ENCODE assay signal across 25 mouse cellular contexts in genomic region chr1:51241311-51241986, GRCm38 (mm10). TPM values are rescaled to one million over a fixed set of nuclear protein-coding genes. Genes with fewer than 3 reads are reported as not detected.
DNase-seq lines count a peak whose midpoint lies in the region; ATAC-seq and TF ChIP-seq lines count a peak whose summit lies in the region.
"Had no signal": no experiment of that assay in that cellular context is flagged by ENCODE, and none has a peak within 500 bp of the region (broad histone marks: within the 10 kb centered on the region; RNA-seq: fewer than 3 reads in every experiment).

No protein-coding gene starts in this region.

- H3K4me2 ChIP-seq in forebrain, embryonic 13.5 days = no peak overlapping the region
- H3K4me2 ChIP-seq in forebrain, postnatal 0 days (ENCODE audit: low read depth) = no peak overlapping the region
- H3K4me2 ChIP-seq in kidney, embryonic 15.5 days = no peak overlapping the region
- H3K4me2 ChIP-seq in lung, embryonic 14.5 days = no peak overlapping the region
- H3K4me2 ChIP-seq: limb, embryonic 12.5 days; liver, embryonic 15.5 days; midbrain, embryonic 15.5 days; neural tube, embryonic 15.5 days had no signal

- ATAC-seq in forebrain, embryonic 13.5 days = 0 out of 2 replicates have a peak, but pooled peaks have one; percentile 27
- no peak for ATAC-seq in forebrain, postnatal 0 days
- ATAC-seq in kidney, embryonic 15.5 days (replicated peaks; ENCODE audit: low FRiP score) = peak; percentile 84
- ATAC-seq in lung, embryonic 14.5 days (ENCODE audit: insufficient read depth) = peak; percentile 71; the same call in 1 of the 2 replicates
- ATAC-seq: CD4-positive, CD25-positive, alpha-beta regulatory T cell, adult 4 months; intestine, postnatal 0 days; lung, postnatal 0 days; midbrain, embryonic 15.5 days had no signal

- no peak overlapping the region for H3K9ac ChIP-seq in forebrain, embryonic 13.5 days
- no peak overlapping the region for H3K9ac ChIP-seq in forebrain, postnatal 0 days
- no peak overlapping the region for H3K9ac ChIP-seq in kidney, embryonic 15.5 days
- no peak overlapping the region for H3K9ac ChIP-seq in lung, embryonic 14.5 days
- H3K9ac ChIP-seq: limb, embryonic 12.5 days; liver, embryonic 15.5 days; midbrain, embryonic 15.5 days; neural tube, embryonic 15.5 days had no signal

- H3K36me3 ChIP-seq in forebrain, embryonic 13.5 days (ENCODE audit: poor library complexity, severe bottlenecking) = no peaks in the 10 kb centered on the region
- no peaks in the 10 kb centered on the region for H3K36me3 ChIP-seq in forebrain, postnatal 0 days (ENCODE audit: insufficient read depth)
- H3K36me3 ChIP-seq in kidney, embryonic 15.5 days = no peaks in the 10 kb centered on the region
- no peaks in the 10 kb centered on the region for H3K36me3 ChIP-seq in kidney, adult 2 months (ENCODE audit: control insufficient read depth, insufficient read depth, low read length)
- no peaks in the 10 kb centered on the region for H3K36me3 ChIP-seq in lung, embryonic 14.5 days (ENCODE audit: insufficient read depth)
- H3K36me3 ChIP-seq: hindbrain, embryonic 10.5 days; limb, embryonic 12.5 days; liver, embryonic 15.5 days; midbrain, embryonic 15.5 days; neural tube, embryonic 15.5 days had no signal

- H3K27me3 ChIP-seq in forebrain, embryonic 13.5 days = no peaks in the 10 kb centered on the region
- no peaks in the 10 kb centered on the region for H3K27me3 ChIP-seq in forebrain, postnatal 0 days (ENCODE audit: insufficient read depth, low read length)
- H3K27me3 ChIP-seq in kidney, embryonic 15.5 days = no peaks in the 10 kb centered on the region
- H3K27me3 ChIP-seq in kidney, adult 2 months (replicated peaks; ENCODE audit: control insufficient read depth, insufficient read depth, low read length) = no peaks in the 10 kb centered on the region
- no peaks in the 10 kb centered on the region for H3K27me3 ChIP-seq in lung, embryonic 14.5 days (ENCODE audit: insufficient read depth, low read length)
- H3K27me3 ChIP-seq: limb, embryonic 12.5 days; liver, embryonic 15.5 days; midbrain, embryonic 15.5 days; neural tube, embryonic 15.5 days had no signal

- H3K9me3 ChIP-seq in forebrain, embryonic 13.5 days (replicated peaks) = no peaks in the 10 kb centered on the region
- no peaks in the 10 kb centered on the region for H3K9me3 ChIP-seq in forebrain, postnatal 0 days (ENCODE audit: low read length)
- H3K9me3 ChIP-seq in kidney, embryonic 15.5 days (replicated peaks) = no peaks in the 10 kb centered on the region
- no peaks in the 10 kb centered on the region for H3K9me3 ChIP-seq in lung, embryonic 14.5 days (ENCODE audit: low read depth, low read length)
- H3K9me3 ChIP-seq: hindbrain, embryonic 10.5 days; limb, embryonic 12.5 days; liver, embryonic 15.5 days; midbrain, embryonic 15.5 days; neural tube, embryonic 15.5 days had no signal

- H3K4me3 ChIP-seq in forebrain, embryonic 13.5 days = no peak overlapping the region
- no peak overlapping the region for H3K4me3 ChIP-seq in forebrain, postnatal 0 days (ENCODE audit: low read depth, low read length)
- H3K4me3 ChIP-seq in kidney, embryonic 15.5 days (replicated peaks) = no peak overlapping the region
- no peak overlapping the region for H3K4me3 ChIP-seq in kidney, adult 2 months (ENCODE audit: insufficient read depth, low read depth, low read length)
- H3K4me3 ChIP-seq in lung, embryonic 14.5 days (ENCODE audit: low read depth, low read length) = no peak overlapping the region
- H3K4me3 ChIP-seq in lung, adult 2 months (replicated peaks; ENCODE audit: extremely low read depth, low read depth, low read length) = no peak overlapping the region
- H3K4me3 ChIP-seq: hindbrain, embryonic 10.5 days; limb, embryonic 12.5 days; liver, embryonic 15.5 days; midbrain, embryonic 15.5 days; neural tube, embryonic 15.5 days had no signal

- TF ChIP-seq POLR2A in kidney, adult 2 months (IDR thresholded peaks at IDR 0.05; ENCODE audit: low read depth, low read length) = no peak
- TF ChIP-seq POLR2A in lung, adult 2 months (IDR thresholded peaks at IDR 0.05; ENCODE audit: borderline replicate concordance, extremely low read depth, low read depth, low read length) = no peak

- DNase-seq in forebrain, postnatal 0 days = no peak
- no peak for DNase-seq in kidney, adult 2 months
- DNase-seq in lung, embryonic 14.5 days = peak; percentile 55
- DNase-seq in lung, adult 2 months = no peak
- DNase-seq in layer of hippocampus, adult 18-20 months (ENCODE audit: low spot score in 2 of 2) = no peak
- DNase-seq: adrenal gland, postnatal 14 days; cerebellum, adult 11-12 months; cerebellum, postnatal 36 days; gastrocnemius, postnatal 14 days; heart, postnatal 14 days; layer of hippocampus, adult 9-11 months; right cerebral cortex, adult 18-20 months; spleen, adult 18-20 months; thymus, postnatal 14 days had no signal

- TF ChIP-seq CTCF in forebrain, postnatal 0 days (IDR thresholded peaks at IDR 0.05; ENCODE audit: low read depth) = no peak
- no peak for TF ChIP-seq CTCF in kidney, adult 2 months (conservative IDR thresholded peaks at IDR 0.05; ENCODE audit: insufficient read depth, insufficient read length, low read depth, low read length)
- no peak for TF ChIP-seq CTCF in lung, embryonic 14.5 days (IDR thresholded peaks at IDR 0.05; ENCODE audit: low read depth)
- TF ChIP-seq CTCF in lung, adult 2 months (IDR thresholded peaks at IDR 0.05; ENCODE audit: insufficient read depth, low read length) = no peak

- H3K27ac ChIP-seq in forebrain, embryonic 13.5 days = no peak overlapping the region
- no peak overlapping the region for H3K27ac ChIP-seq in forebrain, postnatal 0 days (ENCODE audit: low read depth, low read length)
- H3K27ac ChIP-seq in kidney, embryonic 15.5 days = peak overlapping the region; percentile 51; the same call in 1 of the 2 replicates
- no peak overlapping the region for H3K27ac ChIP-seq in kidney, adult 2 months (ENCODE audit: insufficient read depth, low read depth, low read length)
- no peak overlapping the region for H3K27ac ChIP-seq in lung, embryonic 14.5 days (ENCODE audit: low read depth)
- H3K27ac ChIP-seq: hindbrain, embryonic 10.5 days; limb, embryonic 12.5 days; liver, embryonic 15.5 days; macrophage; midbrain, embryonic 15.5 days; neural tube, embryonic 15.5 days had no signal

- 73% methylated on average over 3 of the region's 3 CpGs for WGBS in forebrain, embryonic 13.5 days
- 68% methylated on average over 3 of the region's 3 CpGs for WGBS in forebrain, postnatal 0 days
- 36% methylated on average over 3 of the region's 3 CpGs for WGBS in kidney, embryonic 15.5 days
- 41% methylated on average over 3 of the region's 3 CpGs for WGBS in kidney, adult 2 months
- WGBS in lung, embryonic 14.5 days = 41% methylated on average over 3 of the region's 3 CpGs
- 85% methylated on average over 3 of the region's 3 CpGs for WGBS in lung, adult 2 months

- H3K4me1 ChIP-seq in forebrain, embryonic 13.5 days = no peaks in the 10 kb centered on the region
- no peaks in the 10 kb centered on the region for H3K4me1 ChIP-seq in forebrain, postnatal 0 days (ENCODE audit: insufficient read depth)
- peaks cover 32% of the 10 kb centered on the region for H3K4me1 ChIP-seq in kidney, embryonic 15.5 days
- peaks cover 8% of the 10 kb centered on the region for H3K4me1 ChIP-seq in kidney, adult 2 months (ENCODE audit: control insufficient read depth, insufficient read depth, low read length)
- H3K4me1 ChIP-seq in lung, embryonic 14.5 days (ENCODE audit: insufficient read depth) = peaks cover 4% of the 10 kb centered on the region
- peaks cover 8% of the 10 kb centered on the region; the same call in 1 of the 2 replicates for H3K4me1 ChIP-seq in lung, adult 2 months (ENCODE audit: control insufficient read depth, insufficient read depth, low read length)
- H3K4me1 ChIP-seq: hindbrain, embryonic 10.5 days; limb, embryonic 12.5 days; liver, embryonic 15.5 days; neural tube, embryonic 15.5 days had no signal

RNA-seq across cellular contexts. Expression of gene Cavin2, which starts 47.5 kb away (rescaled TPM):
- polyA plus RNA-seq in forebrain, embryonic 13.5 days (2015; fragmentation: Nextera tagmentation; extraction: Ambion mirVana) = 1.5 and 2.1 TPM in 2 replicates
- 8.2 and 11.2 TPM in 2 replicates for total RNA-seq in forebrain, postnatal 0 days (2014; rRNA removed)
- polyA plus RNA-seq in forebrain, postnatal 0 days (2015; fragmentation: Nextera tagmentation; extraction: Ambion mirVana) = 6.4 and 7.1 TPM in 2 replicates
- polyA plus RNA-seq in kidney, embryonic 15.5 days (2015; fragmentation: Nextera tagmentation; extraction: Ambion mirVana) = 28.9 and 33.3 TPM in 2 replicates
- polyA plus RNA-seq in kidney, adult 2 months (2012; rRNA removed) = 20.9 TPM in 2 replicates
- polyA plus RNA-seq in lung, embryonic 14.5 days (2014; fragmentation: Nextera tagmentation; extraction: Ambion mirVana) = 116 and 129 TPM in 2 replicates
- polyA plus RNA-seq in lung, adult 2 months (2012; rRNA removed) = 256 and 286 TPM in 2 replicates
- 1 to 10 TPM; 7.4 TPM for total RNA-seq in layer of hippocampus, adult 18-20 months (2021)
- polyA plus RNA-seq: CD4-positive, CD25-positive, alpha-beta regulatory T cell, adult 4 months had no signal
